Mouse (Mus musculus): ENCODE measurements around the gene Rbpj.
A peak's percentile ranks its signal among the peaks of the same experiment; 100 is the strongest.
"Not testable (repeated sequence)": the region's sequence is repeated elsewhere in the genome, so short reads cannot be mapped to it uniquely, and the experiment has no call there.

Gene Rbpj

GRCm38 (mm10) chr5:53511426-53511825 lies 45.5 kb downstream of the Rbpj start:
- DNase-seq (ENCODE audit: low spot score) = no peak

- no peak for DNase-seq (ENCODE audit: low spot score)
Observed at GRCm38 (mm10) chr5:53514959-53515612, 49.1 kb downstream of the Rbpj start.

- DNase-seq (ENCODE audit: low spot score) = no peak
Observed at GRCm38 (mm10) chr5:53516482-53516881, 50.5 kb downstream of the Rbpj start.

GRCm38 (mm10) chr5:53517802-53518201 lies 51.9 kb downstream of the Rbpj start:
- no peak for DNase-seq (ENCODE audit: low spot score)

GRCm38 (mm10) chr5:53519131-53519530 lies 53.2 kb downstream of the Rbpj start:
- no peak for DNase-seq (ENCODE audit: low spot score)

GRCm38 (mm10) chr5:53519998-53520577 lies 54.1 kb downstream of the Rbpj start:
- DNase-seq (ENCODE audit: low spot score) = no peak

GRCm38 (mm10) chr5:53523046-53523445 lies 57.1 kb downstream of the Rbpj start:
- peak; percentile 28 for DNase-seq (ENCODE audit: low spot score)

GRCm38 (mm10) chr5:53524162-53524561 lies 58.2 kb downstream of the Rbpj start:
- no peak for DNase-seq (ENCODE audit: low spot score)

- no peak for DNase-seq (ENCODE audit: low spot score)
Observed at GRCm38 (mm10) chr5:53524831-53525230, 58.9 kb downstream of the Rbpj start.

- no peak for DNase-seq (ENCODE audit: low spot score)
Observed at GRCm38 (mm10) chr5:53525305-53526069, 59.5 kb downstream of the Rbpj start.

- no peak for DNase-seq (ENCODE audit: low spot score)
Observed at GRCm38 (mm10) chr5:53526070-53526430, 60.1 kb downstream of the Rbpj start.

- no peak for DNase-seq (ENCODE audit: low spot score)
Observed at GRCm38 (mm10) chr5:53529846-53530245, 63.9 kb downstream of the Rbpj start.

- DNase-seq (ENCODE audit: low spot score) = no peak
Observed at GRCm38 (mm10) chr5:53535096-53535495, 69.1 kb downstream of the Rbpj start.

- no peak for DNase-seq (ENCODE audit: low spot score)
Observed at GRCm38 (mm10) chr5:53536635-53537554, 70.9 kb downstream of the Rbpj start.

GRCm38 (mm10) chr5:53539860-53540633 lies 74.1 kb downstream of the Rbpj start:
- DNase-seq (ENCODE audit: low spot score) = no peak

- DNase-seq (ENCODE audit: low spot score) = no peak
Observed at GRCm38 (mm10) chr5:53542073-53542472, 76.1 kb downstream of the Rbpj start.

GRCm38 (mm10) chr5:53543399-53543798 lies 77.4 kb downstream of the Rbpj start:
- no peak for DNase-seq (ENCODE audit: low spot score)

- DNase-seq (ENCODE audit: low spot score) = no peak
Observed at GRCm38 (mm10) chr5:53543945-53544344, 78.0 kb downstream of the Rbpj start.

GRCm38 (mm10) chr5:53546440-53546839 lies 80.5 kb downstream of the Rbpj start:
- no peak for DNase-seq (ENCODE audit: low spot score)

- no peak for DNase-seq (ENCODE audit: low spot score)
Observed at GRCm38 (mm10) chr5:53546979-53547472, 81.1 kb downstream of the Rbpj start.

GRCm38 (mm10) chr5:53550329-53550728 lies 84.4 kb downstream of the Rbpj start:
- DNase-seq (ENCODE audit: low spot score) = not testable (repeated sequence)
